Mouse (Mus musculus) Patski (cell line): ENCODE measurements at regions not wholly inside any gene's neighbourhood (a gene's known extent, or its start where the extent isn't known, plus 50 kb on each side); places are given as distances from the start of the nearest gene placed in this dataset.

ENCODE experiments used
- ATAC-seq: fragments of 100-300 bp; one replicate; pipeline ENCODE4 v1.8.0; 2021
- CTCF ChIA-PET: fragments of 350-600 bp; sonication (Branson Sonifier 250); formaldehyde crosslinking; loops from one replicate; lab custom pipeline; 2022; ENCODE audit warnings: inconsistent platforms; lab: Charles Lee
- POLR2A ChIA-PET: fragments of 350-600 bp; sonication (Branson Sonifier 250); formaldehyde crosslinking; loops from one replicate; lab custom pipeline; 2022; ENCODE audit warnings: antibody characterized with exemption, inconsistent platforms; lab: Charles Lee
- DNase-seq: peaks from one replicate; pipeline ENCODE4 v3.0.0-alpha.2; 2011; ENCODE audit warnings: low read depth, low spot score
- H3K27me3 ChIP-seq: fragments of 371-371 bp; one replicate; pipeline ENCODE4 v1.5.1; 2021
- CTCF ChIP-seq: fragments of 100-300 bp; IDR thresholded peaks from one replicate; pipeline ENCODE4 v1.5.1; 2021
- in situ Hi-C: fragments of 300-500 bp; cut with MboI; formaldehyde crosslinking; loops from 3 replicates; pipeline ENCODE4 v1.11.1; 2018; ENCODE audit warnings: low pct_unique_long_range_greater_than_20kb, mixed read lengths

- no peak for DNase-seq
- CTCF ChIA-PET: no interaction called here
- POLR2A ChIA-PET: no interaction called here
- no peak for TF ChIP-seq CTCF
- no peak for ATAC-seq
- in situ Hi-C loops: no loop called here
- peaks cover 35% of the 10 kb centered on the region for H3K27me3 ChIP-seq
Observed at GRCm38 (mm10) chr9:101402544-101403194, 151.1 kb upstream of the Ppp2r3a start.

- TF ChIP-seq CTCF: no peak
- POLR2A ChIA-PET: no interaction called here
- H3K27me3 ChIP-seq: peaks cover 33% of the 10 kb centered on the region
- in situ Hi-C loops: no loop called here
- CTCF ChIA-PET: interaction anchor here (1.6 kb wide), 1 partner anchor 10 kb away, joined by 3 read pairs; no protein-coding TSS in a partner anchor
- DNase-seq: no peak
- no peak for ATAC-seq
Observed at GRCm38 (mm10) chr9:101401416-101401815, 149.8 kb upstream of the Ppp2r3a start.

- ChIA-PET POLR2A (no interaction called here), CTCF (no interaction called here)
- DNase-seq (no peak), ATAC-seq (no peak)
- no peak for TF ChIP-seq CTCF
- H3K27me3 ChIP-seq: peaks cover 32% of the 10 kb centered on the region
- in situ Hi-C loops: no loop called here
Observed at GRCm38 (mm10) chr9:101398858-101399257, 147.3 kb upstream of the Ppp2r3a start.

GRCm38 (mm10) chr9:101369380-101369779 is 117.8 kb upstream of the Ppp2r3a start:
- POLR2A ChIA-PET: no interaction called here
- CTCF ChIA-PET: no interaction called here
- in situ Hi-C loops: no loop called here
- DNase-seq (no peak), ATAC-seq (no peak)
- peaks cover 13% of the 10 kb centered on the region for H3K27me3 ChIP-seq
- TF ChIP-seq CTCF: no peak

GRCm38 (mm10) chr9:101356607-101357006 is 105.0 kb upstream of the Ppp2r3a start:
- peaks cover 24% of the 10 kb centered on the region for H3K27me3 ChIP-seq
- in situ Hi-C loops: no loop called here
- ATAC-seq: no peak
- POLR2A ChIA-PET: interaction anchor here (1.1 kb wide), 1 partner anchor 24 kb away, joined by 6 read pairs; no protein-coding TSS in a partner anchor
- no peak for TF ChIP-seq CTCF
- no peak for DNase-seq
- CTCF ChIA-PET: interaction anchor here (0.6 to 0.9 kb wide), 2 partner anchors 14 to 19 kb away, joined by 3 read pairs; no protein-coding TSS in a partner anchor

GRCm38 (mm10) chr9:101348771-101349170 is 97.2 kb upstream of the Ppp2r3a start:
- DNase-seq (no peak), ATAC-seq (no peak)
- H3K27me3 ChIP-seq: peaks cover 25% of the 10 kb centered on the region
- ChIA-PET POLR2A (no interaction called here), CTCF (no interaction called here)
- TF ChIP-seq CTCF: no peak
- in situ Hi-C loops: no loop called here

GRCm38 (mm10) chr9:101342887-101343286 is 91.3 kb upstream of the Ppp2r3a start:
- DNase-seq (no peak), ATAC-seq (no peak)
- ChIA-PET POLR2A (no interaction called here), CTCF (no interaction called here)
- peaks cover 10% of the 10 kb centered on the region for H3K27me3 ChIP-seq
- in situ Hi-C loops: no loop called here
- no peak for TF ChIP-seq CTCF

- ATAC-seq: no peak
- peaks cover 10% of the 10 kb centered on the region for H3K27me3 ChIP-seq
- POLR2A ChIA-PET: no interaction called here
- no peak for TF ChIP-seq CTCF
- CTCF ChIA-PET: no interaction called here
- in situ Hi-C loops: no loop called here
- DNase-seq: no peak
Observed at GRCm38 (mm10) chr9:101340796-101341465, 89.3 kb upstream of the Ppp2r3a start.

- no peak for DNase-seq
- ATAC-seq: no peak
- H3K27me3 ChIP-seq: peaks cover 18% of the 10 kb centered on the region
- no peak for TF ChIP-seq CTCF
- ChIA-PET CTCF (interaction anchor here (1.6 kb wide), 1 partner anchor 360 kb away, joined by 4 read pairs; no protein-coding TSS in a partner anchor), POLR2A (interaction anchor here (0.6 kb wide), 1 partner anchor 221 kb away, joined by 3 read pairs; no protein-coding TSS in a partner anchor)
- in situ Hi-C loops: no loop called here
Observed at GRCm38 (mm10) chr9:101329032-101329824, 77.6 kb upstream of the Ppp2r3a start.

GRCm38 (mm10) chr9:101326961-101327360 is 75.4 kb upstream of the Ppp2r3a start:
- ChIA-PET CTCF (no interaction called here), POLR2A (no interaction called here)
- DNase-seq (no peak), ATAC-seq (no peak)
- no peak for TF ChIP-seq CTCF
- in situ Hi-C loops: no loop called here
- peaks cover 18% of the 10 kb centered on the region for H3K27me3 ChIP-seq
